Mouse (Mus musculus) gastrocnemius, adult 2 months (tissue): ENCODE measurements around the gene Klhl35. TPM values are rescaled to one million over a fixed set of nuclear protein-coding genes. Genes with fewer than 3 reads are reported as not detected.
"Not testable (repeated sequence)": the region's sequence is repeated elsewhere in the genome, so short reads cannot be mapped to it uniquely, and the experiment has no call there.

Experiments
- DNase-seq: peaks from one replicate; pipeline ENCODE4 v3.0.0; 2022
- H3K27ac ChIP-seq: fragments of 200-600 bp; 2 replicates; pipeline ENCODE4 v1.8.1; 2022; ENCODE audit warnings: mild to moderate bottlenecking
- H3K4me3 ChIP-seq: fragments of 200-600 bp; 2 replicates; pipeline ENCODE4 v1.8.1; 2022; ENCODE audit warnings: mild to moderate bottlenecking, moderate library complexity
- CTCF ChIP-seq: fragments of 200-600 bp; IDR thresholded peaks from 2 replicates; pipeline ENCODE4 v1.8.1; 2022; ENCODE audit warnings: antibody characterized with exemption, mild to moderate bottlenecking, moderate library complexity
- intact Hi-C: fragments of 180-260 bp; cut with DNase I; formaldehyde crosslinking; loops from one replicate; pipeline ENCODE4 v1.15.1; 2025
- total RNA-seq, 2 experiments: library from RNA; stranded (reverse); gene quantifications; 2 replicates each; pipeline ENCODE4 v1.2.3; 2021

The Klhl35 gene
- total RNA-seq, 2 experiments from 2014 or later, result not detected

DNA sequence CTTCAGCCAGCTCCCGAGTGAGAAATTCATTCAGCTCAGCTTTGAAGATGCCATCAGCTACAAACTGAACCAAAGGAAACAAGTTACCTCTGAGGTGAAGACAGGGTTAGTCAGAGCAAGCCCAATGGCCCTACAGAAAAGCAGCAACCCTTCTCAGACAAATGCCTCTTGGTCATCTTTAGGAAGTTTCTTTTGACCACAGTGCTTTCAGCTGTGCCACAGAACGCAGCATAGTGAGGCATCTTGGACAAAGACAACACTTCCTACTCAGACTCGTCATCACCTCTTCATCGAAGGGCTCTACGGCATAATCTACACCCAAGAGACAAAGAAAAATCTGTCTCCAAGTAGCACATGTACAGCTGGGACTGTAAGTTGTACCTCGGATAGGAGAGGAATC lies 16.8 kb downstream of the Klhl35 start:
- intact Hi-C loops, result no loop called here
- Histone ChIP-seq H3K4me3 (peak overlapping the region; percentile 83), H3K27ac (peak overlapping the region; percentile 88)
- no peak for DNase-seq
- no peak for TF ChIP-seq CTCF

DNA sequence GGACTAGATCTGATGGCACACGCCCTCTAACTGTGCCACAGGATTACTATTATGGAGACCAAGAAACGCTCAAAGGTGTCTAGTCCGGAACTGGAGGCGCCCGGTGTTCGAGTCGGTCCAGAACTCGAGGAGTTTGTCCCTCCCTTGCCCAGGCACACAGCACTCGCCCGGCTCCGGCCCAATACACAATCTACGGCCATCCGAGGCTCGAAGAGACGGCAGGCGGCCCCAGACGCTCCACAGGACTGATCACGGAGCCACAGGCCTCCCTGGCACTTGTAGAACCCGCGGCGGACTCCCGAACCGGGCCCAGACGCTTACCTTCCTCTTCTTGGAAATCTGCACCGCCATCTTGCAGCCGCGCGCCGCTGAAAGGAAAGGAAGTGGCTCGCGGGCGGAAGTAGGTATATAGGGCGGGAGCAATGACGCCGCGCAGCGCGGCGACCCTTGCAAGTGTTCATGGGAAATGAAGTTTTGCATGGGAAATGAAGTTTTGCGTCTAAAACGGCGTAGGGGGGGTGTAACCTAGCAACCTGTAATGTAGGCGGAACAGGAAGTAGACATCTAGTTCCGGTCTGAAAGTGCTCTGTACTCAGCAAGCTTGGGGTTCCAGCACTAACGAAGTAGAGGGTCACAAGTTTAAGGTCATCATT lies 17.6 kb downstream of the Klhl35 start, which contains the start of gene Rps3:
Gene Rps3 (minus strand): TSS at position 468 of the 653 bp plus-strand sequence.
- DNase-seq, result peak; percentile 94
- Histone ChIP-seq H3K4me3 (peak within 1 kb of the TSS; percentile 83), H3K27ac (peak within 1 kb of the TSS; percentile 88)
- no peak for TF ChIP-seq CTCF
- intact Hi-C loops, result no loop called here

DNA sequence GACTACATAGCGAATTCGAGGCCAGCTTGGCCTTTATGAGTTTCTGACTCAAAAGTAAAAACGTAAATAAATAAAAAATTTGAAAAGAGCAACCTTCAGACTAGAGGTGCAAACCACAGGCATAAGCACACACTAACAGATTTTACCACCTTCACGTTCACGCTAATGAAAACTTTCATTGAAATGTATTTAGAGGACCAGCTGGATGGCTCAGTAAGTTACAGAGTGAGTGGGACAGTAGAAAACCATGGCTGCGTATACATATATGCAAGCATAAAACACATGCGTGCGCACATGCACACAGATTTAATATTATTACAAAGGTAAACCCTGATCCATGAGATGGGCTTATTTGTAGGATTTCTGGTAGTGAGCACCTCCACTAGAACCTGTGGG lies 18.1 kb downstream of the Klhl35 start:
- no peak for DNase-seq
- Histone ChIP-seq H3K27ac (peak overlapping the region; percentile 85), H3K4me3 (peak overlapping the region; percentile 83)
- TF ChIP-seq CTCF, result no peak
- intact Hi-C loops, result no loop called here

DNA sequence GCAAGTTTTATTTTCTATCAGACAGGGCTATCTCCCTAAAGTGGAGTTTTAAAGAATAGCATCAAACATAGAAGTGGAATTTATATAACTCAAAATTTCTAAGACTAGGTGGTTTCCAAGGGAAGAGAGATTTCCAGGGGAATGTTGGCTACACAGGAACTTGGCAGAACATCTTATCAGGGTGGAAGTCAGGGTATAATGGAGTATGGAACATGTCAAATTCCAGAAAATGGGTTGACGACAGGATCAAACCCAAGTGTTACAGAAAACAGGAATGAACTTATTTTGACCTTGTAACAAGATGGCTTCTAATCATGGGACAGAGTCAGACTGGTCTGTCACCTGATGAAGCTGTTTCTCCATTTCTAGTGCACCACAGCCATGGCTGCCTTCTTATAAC lies 18.9 kb downstream of the Klhl35 start:
- DNase-seq, result no peak
- intact Hi-C loops, result no loop called here
- TF ChIP-seq CTCF, result no peak
- Histone ChIP-seq H3K4me3 (no peak overlapping the region), H3K27ac (no peak overlapping the region)

DNA sequence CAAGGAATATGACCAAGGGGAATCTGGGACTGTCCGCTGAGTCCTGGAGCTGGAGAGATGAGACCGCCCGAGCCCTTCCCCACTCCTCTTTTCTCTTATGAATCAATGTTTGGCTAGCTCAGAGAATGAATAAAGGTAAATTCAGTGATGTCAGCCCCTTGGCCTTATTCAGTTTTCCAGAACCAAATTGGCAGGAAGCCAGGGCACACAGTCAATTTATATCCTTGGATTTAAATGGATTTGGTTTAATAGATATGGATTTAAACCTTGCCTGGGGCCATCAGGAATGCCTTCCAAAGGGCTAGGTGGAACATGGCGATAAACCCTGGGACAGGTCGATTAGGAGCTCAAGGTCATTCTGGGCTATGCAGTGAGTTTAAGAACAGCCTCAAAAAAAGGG lies 23.9 kb downstream of the Klhl35 start:
- H3K4me3 ChIP-seq, result no peak overlapping the region
- H3K27ac ChIP-seq, result no peak overlapping the region
- no peak for DNase-seq
- intact Hi-C loops, result no loop called here
- TF ChIP-seq CTCF, result no peak

DNA sequence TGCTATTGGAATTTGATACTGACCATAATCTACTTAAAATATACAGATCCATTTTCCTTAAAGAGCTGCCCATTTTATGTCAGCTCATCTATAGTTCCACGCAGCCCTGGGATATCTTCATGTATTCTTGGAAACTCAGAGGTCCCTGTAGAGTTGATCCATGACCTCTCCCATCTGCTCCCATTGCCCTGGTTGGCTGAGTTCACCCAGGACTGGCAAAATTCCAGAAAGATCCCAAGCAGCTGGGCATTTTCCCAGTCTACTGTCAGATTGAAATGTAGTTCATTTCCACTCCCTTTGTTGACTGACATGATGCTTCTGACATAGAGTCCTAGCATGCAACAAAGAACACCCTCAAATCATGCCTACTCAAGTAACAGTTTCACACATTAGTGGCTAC lies 33.3 kb downstream of the Klhl35 start:
- Histone ChIP-seq H3K4me3 (no peak overlapping the region), H3K27ac (no peak overlapping the region)
- TF ChIP-seq CTCF, result no peak
- intact Hi-C loops, result no loop called here
- no peak for DNase-seq

DNA sequence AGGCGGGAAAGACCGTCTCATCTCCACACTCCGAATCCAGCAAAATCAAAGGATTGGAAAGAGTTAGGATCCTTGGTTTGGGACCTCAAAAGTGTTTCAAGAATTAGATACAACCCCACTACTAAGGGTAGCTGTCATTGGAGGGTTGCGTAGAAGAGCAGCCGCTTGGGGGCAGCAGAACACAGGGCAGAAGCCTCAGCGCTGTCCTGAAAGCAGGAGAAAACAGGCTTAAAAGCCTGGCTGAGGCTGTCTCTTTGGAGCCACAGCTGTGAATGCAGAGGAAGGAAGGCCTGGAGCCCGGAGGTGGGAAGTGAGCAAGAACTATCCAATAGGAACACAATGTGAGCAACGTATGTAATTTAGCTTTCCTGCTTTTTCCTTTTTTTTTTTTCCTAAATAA lies 34.4 kb downstream of the Klhl35 start:
- DNase-seq, result peak; percentile 84
- intact Hi-C loops, result loop anchor here (1.0 to 5.0 kb wide), 3 partner anchors 56 to 297 kb away; no protein-coding TSS in a partner anchor
- H3K4me3 ChIP-seq, result no peak overlapping the region
- no peak; the same call in 1 of the 2 replicates for TF ChIP-seq CTCF
- no peak overlapping the region for H3K27ac ChIP-seq

DNA sequence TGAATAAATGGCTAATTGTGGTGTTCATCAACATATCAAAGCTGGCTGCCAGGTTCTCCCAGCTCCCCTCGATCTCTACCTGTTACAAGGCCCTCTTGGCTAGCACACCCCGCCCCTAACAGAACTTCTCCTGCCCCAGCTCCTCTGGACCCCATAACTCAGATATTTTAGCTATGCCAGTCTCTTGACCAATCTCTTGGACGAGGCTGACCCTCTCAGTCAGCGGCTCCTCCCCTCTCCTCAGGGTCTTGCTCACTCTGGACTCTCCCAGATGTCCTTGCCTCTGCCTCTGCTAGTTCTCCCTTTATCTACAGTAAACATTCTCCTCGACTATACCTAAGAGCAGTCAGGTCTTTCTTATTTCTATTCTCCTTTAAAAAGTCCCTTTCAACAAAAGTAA lies 34.9 kb downstream of the Klhl35 start:
- intact Hi-C loops, result loop anchor here (1.0 to 5.0 kb wide), 3 partner anchors 56 to 297 kb away; no protein-coding TSS in a partner anchor
- no peak for TF ChIP-seq CTCF
- Histone ChIP-seq H3K4me3 (no peak overlapping the region), H3K27ac (no peak overlapping the region)
- no peak for DNase-seq

DNA sequence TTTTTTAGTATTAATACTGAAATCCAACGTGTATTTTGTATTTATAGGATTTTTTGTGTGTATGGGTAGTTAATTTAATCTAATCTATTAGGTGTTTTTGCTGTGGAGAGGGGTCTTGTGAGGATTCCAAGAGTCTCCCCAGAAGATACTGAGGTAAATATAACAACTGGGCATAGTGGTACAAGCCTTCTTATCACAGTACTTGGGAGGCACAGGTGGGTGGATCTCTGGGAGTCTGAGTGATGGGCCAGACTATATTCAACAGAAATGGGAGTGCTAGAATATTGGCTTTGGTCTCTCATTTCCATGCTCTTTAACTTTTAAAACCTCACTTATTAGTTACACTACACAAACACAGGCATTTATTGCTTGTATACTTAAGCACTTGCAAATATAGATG lies 35.3 kb downstream of the Klhl35 start:
- no peak for TF ChIP-seq CTCF
- no peak for DNase-seq
- intact Hi-C loops, result loop anchor here (5.0 kb wide), 1 partner anchor 296 kb away; no protein-coding TSS in a partner anchor
- Histone ChIP-seq H3K27ac (no peak overlapping the region), H3K4me3 (no peak overlapping the region)

DNA sequence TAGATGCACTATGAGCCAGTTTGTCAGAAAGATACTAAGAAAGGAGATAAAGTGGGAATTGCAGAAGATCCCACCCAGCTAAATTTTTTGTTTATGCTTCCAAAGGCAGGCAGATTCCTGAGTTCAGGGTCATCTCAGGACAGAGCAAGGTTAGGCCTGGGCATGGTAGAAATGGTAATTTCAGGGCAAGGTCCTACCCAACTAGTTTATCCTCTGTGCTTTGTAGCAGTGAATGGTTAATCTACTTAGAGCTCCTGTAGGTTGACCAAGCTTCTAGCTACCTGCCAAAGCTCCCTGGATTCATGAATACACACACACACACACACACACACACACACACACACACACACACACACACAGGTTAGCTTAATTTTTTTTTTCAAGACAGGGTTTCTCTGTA lies 38.8 kb downstream of the Klhl35 start:
- TF ChIP-seq CTCF, result no peak
- intact Hi-C loops, result loop anchor here (5.0 kb wide), 1 partner anchor 293 kb away; no protein-coding TSS in a partner anchor
- Histone ChIP-seq H3K4me3 (no peak overlapping the region), H3K27ac (no peak overlapping the region)
- no peak for DNase-seq

DNA sequence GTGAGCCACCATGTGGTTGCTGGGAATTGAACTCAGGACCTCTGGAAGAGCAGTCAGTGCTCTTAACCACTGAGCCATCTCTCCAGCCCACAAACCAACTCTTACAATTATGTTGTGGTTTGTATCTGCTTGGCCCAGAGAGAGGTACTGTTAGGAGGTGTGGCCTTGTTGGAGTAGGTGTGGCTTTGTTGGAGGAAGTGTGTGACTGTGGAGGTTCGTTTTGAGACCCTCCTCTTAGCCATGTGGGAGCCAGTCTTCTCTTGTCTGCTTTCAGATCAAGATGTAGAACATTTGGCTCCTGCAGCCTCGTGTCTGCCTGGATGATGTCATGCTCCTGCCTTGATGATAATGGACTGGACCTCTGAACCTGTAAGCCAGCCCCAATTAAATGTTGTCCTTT lies 42.4 kb downstream of the Klhl35 start:
- DNase-seq, H3K27ac ChIP-seq, intact Hi-C loops, H3K4me3 ChIP-seq: not testable (repeated sequence)

DNA sequence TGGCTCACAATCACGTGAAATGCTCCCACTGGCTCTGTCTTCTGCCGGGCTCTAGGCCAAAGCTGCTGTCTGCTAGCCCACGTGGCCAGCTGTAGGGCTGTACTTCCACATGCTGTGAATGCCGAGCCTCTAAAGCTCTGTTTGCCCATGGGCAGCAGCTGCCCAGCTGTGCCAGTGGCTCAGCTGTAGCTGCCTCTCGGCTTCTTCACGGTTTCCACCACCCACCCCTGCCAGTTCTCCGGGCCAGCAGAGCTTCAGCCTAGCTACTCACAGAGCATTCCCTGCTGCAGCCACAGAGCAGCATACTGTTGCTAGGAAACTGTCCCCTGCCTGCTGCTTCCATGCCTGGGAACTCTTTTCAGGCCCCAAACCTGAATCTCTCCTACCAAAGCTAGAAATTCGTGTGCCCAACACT lies 44.3 kb downstream of the Klhl35 start:
- Histone ChIP-seq H3K27ac (no peak overlapping the region), H3K4me3 (0 out of 2 replicates have a peak overlapping the region, but pooled peaks have one; percentile 15)
- peak; percentile 68 for DNase-seq
- intact Hi-C loops, result no loop called here
- TF ChIP-seq CTCF, result no peak

DNA sequence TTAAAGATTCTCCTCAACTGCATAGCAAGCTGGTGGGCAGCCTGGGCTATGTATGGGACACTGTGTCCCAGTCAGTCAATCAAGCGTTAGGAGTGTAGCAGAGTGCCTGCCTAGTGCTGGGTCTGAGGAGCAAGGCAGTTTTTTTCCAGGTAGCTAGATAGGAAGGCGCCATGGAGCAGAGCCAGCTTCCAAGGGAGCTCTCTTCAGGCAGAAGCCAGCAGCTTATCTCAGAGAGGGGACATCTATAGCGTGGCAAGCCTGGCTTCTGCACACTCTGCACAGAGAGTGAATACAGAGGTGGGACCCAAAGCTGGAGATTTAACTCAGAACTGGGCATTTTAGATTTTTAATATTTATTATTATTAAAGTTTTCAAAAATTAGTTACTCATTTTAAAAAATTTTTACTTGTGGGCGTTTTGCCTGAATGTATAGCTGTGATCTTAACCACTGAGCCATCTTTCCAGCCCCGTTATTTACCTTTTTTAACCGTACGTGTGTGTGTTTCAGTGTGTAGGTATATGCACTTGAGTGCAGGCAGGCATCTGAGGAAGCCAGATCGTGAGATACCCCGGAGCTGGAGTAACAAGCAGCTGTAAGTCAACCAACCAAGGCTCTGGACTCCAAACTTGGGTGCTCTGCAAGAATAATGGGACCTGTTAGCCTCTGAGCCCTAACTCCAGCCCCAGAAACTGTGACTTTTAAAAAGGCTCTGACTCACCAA lies 50.4 kb downstream of the Klhl35 start:
- TF ChIP-seq CTCF, result no peak
- Histone ChIP-seq H3K4me3 (no peak overlapping the region), H3K27ac (no peak overlapping the region)
- intact Hi-C loops, result no loop called here
- DNase-seq, result no peak

DNA sequence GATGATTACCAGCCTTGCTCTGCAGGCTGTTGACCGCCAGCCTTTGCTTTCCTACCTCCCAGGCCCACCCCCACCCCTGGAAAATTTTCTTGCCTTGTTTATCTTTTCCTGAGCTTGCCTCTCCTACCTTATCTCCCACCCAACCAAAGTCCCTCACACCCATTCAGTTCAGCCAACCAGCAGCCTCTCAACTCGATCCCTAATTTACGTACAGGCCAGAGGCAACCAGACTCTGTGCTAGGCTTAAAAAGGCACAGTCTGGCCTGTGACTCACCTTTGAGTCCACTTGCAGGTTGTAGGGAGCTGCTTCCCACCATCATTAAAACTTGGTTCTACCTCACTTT lies 51.0 kb downstream of the Klhl35 start:
- TF ChIP-seq CTCF, result no peak
- intact Hi-C loops, result no loop called here
- H3K27ac ChIP-seq, result no peak overlapping the region
- no peak for DNase-seq
- H3K4me3 ChIP-seq, result no peak overlapping the region
